Mouse (Mus musculus) hindbrain, postnatal 0 days (tissue): ENCODE data around the gene Knl1. TPM values are rescaled to one million over a fixed set of nuclear protein-coding genes. Genes with fewer than 3 reads are reported as not detected.

Experiments
- ATAC-seq: fragments of 200-750 bp; cut with Nextera tagmentation; 2 replicates; pipeline ENCODE4 v1.8.0; 2017; ENCODE audit warnings: mild to moderate bottlenecking, moderate TSS enrichment, moderate library complexity
- DNase-seq: peaks from one replicate; pipeline ENCODE4 v3.0.0-alpha.2; 2015; ENCODE audit warnings: low spot score
- H3K27ac ChIP-seq: fragments of 300-500 bp; sonication (generic); 2 replicates; pipeline ENCODE4 v1.5.1; 2014; ENCODE audit warnings: mild to moderate bottlenecking
- H3K27me3 ChIP-seq: fragments of 300-500 bp; sonication (generic); 2 replicates; pipeline ENCODE4 v1.6.1; 2014; ENCODE audit warnings: low read length, mixed read lengths; ENCODE audit not compliant: insufficient read depth
- H3K36me3 ChIP-seq: fragments of 300-500 bp; sonication (generic); 2 replicates; pipeline ENCODE4 v1.6.1; 2014; ENCODE audit warnings: low read length, mixed read lengths; ENCODE audit not compliant: insufficient read depth
- H3K4me1 ChIP-seq: fragments of 300-500 bp; sonication (generic); 2 replicates; pipeline ENCODE4 v1.6.1; 2014; ENCODE audit warnings: antibody characterized with exemption, low read length, mixed read lengths; ENCODE audit not compliant: insufficient read depth
- H3K4me2 ChIP-seq: fragments of 300-500 bp; sonication (generic); 2 replicates; pipeline ENCODE4 v1.6.1; 2014; ENCODE audit warnings: low read depth, mild to moderate bottlenecking, low read length, moderate library complexity, mixed read lengths
- H3K4me3 ChIP-seq: fragments of 300-500 bp; sonication (generic); 2 replicates; pipeline ENCODE4 v1.5.1; 2014; ENCODE audit warnings: low read length
- H3K9ac ChIP-seq: fragments of 300-500 bp; sonication (generic); replicated peaks from 2 replicates; pipeline ENCODE4 v1.6.1; 2014; ENCODE audit warnings: mild to moderate bottlenecking, low read length, moderate library complexity, mixed read lengths
- H3K9me3 ChIP-seq: fragments of 300-500 bp; sonication (generic); 2 replicates; pipeline ENCODE4 v1.6.1; 2016; ENCODE audit warnings: low read length, mixed read lengths
- CTCF ChIP-seq: IDR thresholded peaks from 2 replicates; pipeline ENCODE4 v1.5.1; 2016; ENCODE audit warnings: antibody characterized with exemption, control low read depth, low read depth
- WGBS: fragments of 180-500 bp; shearing (Covaris S2); extraction: QIAGEN DNeasy Blood & Tissue Kit; methylation state at CpG from one replicate; pipeline ENCODE4 v1.1.7; 2014; 5-methylcytosine and 5-hydroxymethylcytosine counted together
- polyA plus RNA-seq: library from polyadenylated mRNA; unstranded; fragments of >200 nt; fragmentation: Nextera tagmentation; extraction: Ambion mirVana; gene quantifications from 2 replicates; pipeline ENCODE4 v1.2.1, GENCODE M21; 2015
- total RNA-seq: library from RNA; depleted of rRNA; stranded (reverse); fragments of >200 nt; gene quantifications from 2 replicates; pipeline ENCODE4 v1.2.3, GENCODE M21; 2014

The Knl1 gene
- total and polyA plus RNA-seq, 2 experiments from 2014 or later, result 3.0 to 10.0 TPM

- no peak overlapping the region for H3K4me3 ChIP-seq
- no peak overlapping the region for H3K27ac ChIP-seq
- H3K36me3 ChIP-seq, result no peaks in the 10 kb centered on the region
- no peaks in the 10 kb centered on the region for H3K9me3 ChIP-seq
- WGBS, result 91% methylated on average over 2 of the region's 2 CpGs
- DNase-seq (no peak), ATAC-seq (no peak)
- H3K4me1 ChIP-seq, result no peaks in the 10 kb centered on the region
- H3K27me3 ChIP-seq, result no peaks in the 10 kb centered on the region
- no peak overlapping the region for H3K4me2 ChIP-seq
- no peak overlapping the region for H3K9ac ChIP-seq
- TF ChIP-seq CTCF, result no peak
Measured at GRCm38 (mm10) chr2:119086156-119086555, 39.2 kb downstream of the Knl1 start.

DNA sequence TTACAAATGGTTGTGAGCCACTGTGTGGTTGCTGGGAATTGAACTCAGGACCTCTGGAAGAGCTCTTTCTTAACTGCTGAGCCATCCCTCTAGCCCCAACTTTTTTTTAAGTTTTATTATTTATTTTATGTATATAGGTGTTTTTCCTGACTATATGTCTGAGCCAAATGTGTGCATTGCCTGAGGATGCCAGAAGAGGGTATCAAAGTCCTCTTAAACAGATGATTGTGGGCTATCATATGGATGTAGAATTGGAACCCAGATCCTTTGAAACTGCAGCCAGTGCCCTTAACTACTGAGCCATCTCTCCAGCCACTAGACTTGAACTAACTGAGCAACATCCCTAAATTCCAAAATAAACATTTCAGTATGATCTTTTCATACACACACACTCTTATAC, 54.6 kb downstream of the Knl1 start:
- Histone ChIP-seq H3K4me2 (no peak overlapping the region), H3K9me3 (no peaks in the 10 kb centered on the region), H3K4me3 (no peak overlapping the region), H3K4me1 (no peaks in the 10 kb centered on the region), H3K9ac (no peak overlapping the region), H3K27me3 (no peaks in the 10 kb centered on the region), H3K36me3 (no peaks in the 10 kb centered on the region), H3K27ac (no peak overlapping the region)
- ATAC-seq, result no peak
- no peak for DNase-seq
- no peak for TF ChIP-seq CTCF

DNA sequence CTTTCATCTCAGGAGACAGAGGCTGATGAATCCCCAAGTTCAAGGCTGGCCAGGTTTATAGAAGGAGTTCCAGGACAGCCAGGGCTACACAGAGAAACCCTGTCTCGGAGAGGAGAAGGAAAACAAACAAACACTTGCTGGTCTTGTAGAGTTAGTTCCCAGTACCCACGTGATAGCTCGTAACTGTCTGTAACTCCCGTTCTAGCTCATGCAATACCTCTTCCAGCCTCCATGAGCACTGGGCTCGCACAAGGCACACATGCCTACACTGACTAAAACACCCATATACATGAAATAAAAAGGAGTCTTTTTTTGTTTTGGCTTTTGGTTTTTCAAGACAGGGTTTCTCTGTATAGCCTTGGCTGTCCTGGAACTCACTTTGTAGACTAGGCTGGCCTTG, 59.7 kb downstream of the Knl1 start:
- TF ChIP-seq CTCF, result no peak
- no peaks in the 10 kb centered on the region for H3K9me3 ChIP-seq
- DNase-seq (no peak), ATAC-seq (no peak)
- H3K4me1 ChIP-seq, result no peaks in the 10 kb centered on the region
- no peak overlapping the region for H3K27ac ChIP-seq
- no peak overlapping the region for H3K4me2 ChIP-seq
- no peaks in the 10 kb centered on the region for H3K36me3 ChIP-seq
- H3K4me3 ChIP-seq, result no peak overlapping the region
- no peak overlapping the region for H3K9ac ChIP-seq
- no peaks in the 10 kb centered on the region for H3K27me3 ChIP-seq
- 83% methylated on average over 5 of the region's 5 CpGs for WGBS

GRCm38 (mm10) chr2:119108554-119108953, 61.6 kb downstream of the Knl1 start:
- DNase-seq, result no peak
- Histone ChIP-seq H3K9ac (no peak overlapping the region), H3K27me3 (no peaks in the 10 kb centered on the region), H3K4me3 (no peak overlapping the region), H3K9me3 (no peaks in the 10 kb centered on the region), H3K4me1 (0 out of 2 replicates have a peak, but pooled peaks cover 4% of the 10 kb centered on the region), H3K27ac (no peak overlapping the region), H3K36me3 (no peaks in the 10 kb centered on the region), H3K4me2 (no peak overlapping the region)
- no peak for ATAC-seq
- TF ChIP-seq CTCF, result no peak
- WGBS, result 69% methylated on average over 4 of the region's 4 CpGs

GRCm38 (mm10) chr2:119111060-119111459, 64.1 kb downstream of the Knl1 start:
- 98% methylated on average over 3 of the region's 3 CpGs for WGBS
- ATAC-seq, result no peak
- no peak for TF ChIP-seq CTCF
- H3K36me3 ChIP-seq, result no peaks in the 10 kb centered on the region
- H3K27ac ChIP-seq, result no peak overlapping the region
- H3K4me2 ChIP-seq, result no peak overlapping the region
- H3K9ac ChIP-seq, result no peak overlapping the region
- no peak overlapping the region for H3K4me3 ChIP-seq
- no peaks in the 10 kb centered on the region for H3K9me3 ChIP-seq
- no peak for DNase-seq
- H3K27me3 ChIP-seq, result no peaks in the 10 kb centered on the region
- H3K4me1 ChIP-seq, result 0 out of 2 replicates have a peak, but pooled peaks cover 4% of the 10 kb centered on the region

DNA sequence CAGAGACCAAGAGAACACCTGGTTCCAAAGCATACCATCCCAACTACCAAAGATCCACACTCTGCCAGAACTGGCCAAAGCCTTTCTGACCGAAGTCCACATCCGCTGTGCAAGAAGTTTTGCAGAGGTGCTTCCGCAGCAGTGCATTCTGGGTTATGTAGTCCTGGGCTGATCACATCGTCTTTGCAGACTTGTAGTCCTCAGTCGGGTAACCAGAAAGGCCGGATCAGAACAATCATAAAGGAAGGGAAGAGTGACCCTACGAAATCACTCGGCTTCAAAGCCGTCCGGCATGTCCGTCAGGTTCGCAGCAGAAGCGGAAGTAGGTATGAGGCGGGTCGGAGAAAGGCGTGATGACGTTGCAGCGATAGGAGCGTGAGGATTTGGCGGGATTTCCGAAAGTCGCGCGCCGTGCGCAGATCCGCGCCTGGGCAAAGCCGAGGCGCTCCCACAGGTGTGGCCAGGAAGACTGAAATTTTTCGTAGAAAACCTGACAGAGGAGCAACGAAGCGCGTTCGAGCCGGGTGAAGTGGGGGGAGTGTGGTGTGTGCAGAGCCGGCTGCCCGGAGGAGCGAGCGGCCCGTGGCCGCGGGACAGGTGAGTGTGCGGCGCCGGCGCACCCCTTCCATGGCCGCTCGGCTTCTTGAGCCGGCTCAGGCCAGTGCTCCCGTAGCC, 65.7 kb downstream of the Knl1 start, which contains the start of gene Rad51:
TSS of gene Rad51 (plus strand) at position 356 of the 675 bp plus-strand sequence.
- no peak for TF ChIP-seq CTCF
- DNase-seq, result peak; percentile 93
- H3K9me3 ChIP-seq, result no peaks in the 10 kb centered on the region
- H3K4me3 ChIP-seq, result peak within 1 kb of the TSS; percentile 70
- peak within 1 kb of the TSS; percentile 63 for H3K9ac ChIP-seq
- WGBS, result under 1% methylated on average over 51 of the region's 51 CpGs
- H3K27me3 ChIP-seq, result no peaks in the 10 kb centered on the region
- H3K27ac ChIP-seq, result peak within 1 kb of the TSS; percentile 82
- H3K4me2 ChIP-seq, result peak within 1 kb of the TSS; percentile 99
- ATAC-seq, result peak; percentile 96
- 0 out of 2 replicates have a peak, but pooled peaks cover 4% of the 10 kb centered on the region for H3K4me1 ChIP-seq
- H3K36me3 ChIP-seq, result no peaks in the 10 kb centered on the region

- peak overlapping the region; percentile 63 for H3K9ac ChIP-seq
- no peak for DNase-seq
Measured at GRCm38 (mm10) chr2:119113121-119113925, 66.4 kb downstream of the Knl1 start.

More at GRCm38 (mm10) chr2:119113121-119113925, 66.4 kb downstream of the Knl1 start:
- no peak for TF ChIP-seq CTCF
- Histone ChIP-seq H3K27me3 (no peaks in the 10 kb centered on the region), H3K9me3 (no peaks in the 10 kb centered on the region), H3K27ac (no peak overlapping the region), H3K4me2 (peak overlapping the region; percentile 99), H3K4me3 (peak overlapping the region; percentile 70), H3K4me1 (0 out of 2 replicates have a peak, but pooled peaks cover 4% of the 10 kb centered on the region), H3K36me3 (no peaks in the 10 kb centered on the region)
- no peak for ATAC-seq
- WGBS, result 12% methylated on average over 20 of the region's 20 CpGs
